Mouse (Mus musculus): ENCODE measurements around the gene Tex33. TPM values are rescaled to one million over a fixed set of nuclear protein-coding genes. Genes with fewer than 3 reads are reported as not detected.
A peak's percentile ranks its signal among the peaks of the same experiment; 100 is the strongest.

The Tex33 gene
- not detected in 2 replicates for polyA plus RNA-seq (2015; fragmentation: Nextera tagmentation; extraction: Ambion mirVana)

GRCm38 (mm10) chr15:78395478-78395962, at the start of gene Tex33:
Gene Tex33, minus strand, starts transcription at chr15:78395912.
- ATAC-seq (ENCODE audit: low FRiP score, low read depth), result no peak; the same call in 1 of the 2 replicates
- H3K9ac ChIP-seq, result no peak within 1 kb of the TSS
- no peak within 1 kb of the TSS for H3K27ac ChIP-seq (replicated peaks)
- no peaks in the 10 kb centered on the region for H3K27me3 ChIP-seq
- no peaks in the 10 kb centered on the region for H3K9me3 ChIP-seq
- no peak within 1 kb of the TSS for H3K4me3 ChIP-seq
- WGBS, result 89% methylated on average over 8 of the region's 8 CpGs
- H3K36me3 ChIP-seq, result no peaks in the 10 kb centered on the region
- H3K4me1 ChIP-seq (replicated peaks), result no peaks in the 10 kb centered on the region
- H3K4me2 ChIP-seq, result no peak within 1 kb of the TSS

- Histone ChIP-seq H3K4me1 (replicated peaks) (peaks cover 19% of the 10 kb centered on the region), H3K27ac (replicated peaks) (no peak overlapping the region), H3K36me3 (no peaks in the 10 kb centered on the region), H3K9me3 (no peaks in the 10 kb centered on the region), H3K9ac (no peak overlapping the region), H3K4me2 (no peak overlapping the region), H3K27me3 (no peaks in the 10 kb centered on the region), H3K4me3 (no peak overlapping the region)
- WGBS, result 52% methylated on average over 6 of the region's 6 CpGs
- ATAC-seq (ENCODE audit: low FRiP score, low read depth), result no peak
Observed at GRCm38 (mm10) chr15:78443857-78444256, 48.1 kb upstream of the Tex33 start.

GRCm38 (mm10) chr15:78442231-78442630, 46.5 kb upstream of the Tex33 start:
- H3K4me3 ChIP-seq, result no peak overlapping the region
- peaks cover 17% of the 10 kb centered on the region for H3K4me1 ChIP-seq (replicated peaks)
- no peak overlapping the region for H3K4me2 ChIP-seq
- no peaks in the 10 kb centered on the region for H3K36me3 ChIP-seq
- no peaks in the 10 kb centered on the region for H3K27me3 ChIP-seq
- no peak for ATAC-seq (ENCODE audit: low FRiP score, low read depth)
- no peaks in the 10 kb centered on the region for H3K9me3 ChIP-seq
- H3K9ac ChIP-seq, result no peak overlapping the region
- 89% methylated on average over 19 of the region's 19 CpGs for WGBS
- no peak overlapping the region for H3K27ac ChIP-seq (replicated peaks)

GRCm38 (mm10) chr15:78438973-78439372, 43.3 kb upstream of the Tex33 start:
- Histone ChIP-seq H3K4me1 (replicated peaks) (peaks cover 29% of the 10 kb centered on the region), H3K36me3 (peaks cover 3% of the 10 kb centered on the region; the same call in 1 of the 2 replicates), H3K27ac (replicated peaks) (no peak overlapping the region), H3K4me2 (no peak overlapping the region), H3K4me3 (no peak overlapping the region), H3K27me3 (no peaks in the 10 kb centered on the region), H3K9me3 (no peaks in the 10 kb centered on the region), H3K9ac (no peak overlapping the region)
- 70% methylated on average over 9 of the region's 9 CpGs for WGBS
- no peak for ATAC-seq (ENCODE audit: low FRiP score, low read depth)

- no peak overlapping the region for H3K4me2 ChIP-seq
- H3K36me3 ChIP-seq, result peaks cover 8% of the 10 kb centered on the region; the same call in 1 of the 2 replicates
- no peaks in the 10 kb centered on the region for H3K27me3 ChIP-seq
- peaks cover 29% of the 10 kb centered on the region for H3K4me1 ChIP-seq (replicated peaks)
- no peak overlapping the region for H3K27ac ChIP-seq (replicated peaks)
- no peaks in the 10 kb centered on the region for H3K9me3 ChIP-seq
- no peak overlapping the region for H3K9ac ChIP-seq
- no peak for ATAC-seq (ENCODE audit: low FRiP score, low read depth)
- no peak overlapping the region for H3K4me3 ChIP-seq
- WGBS, result 55% methylated on average over 8 of the region's 8 CpGs
Observed at GRCm38 (mm10) chr15:78438505-78438904, 42.8 kb upstream of the Tex33 start.

GRCm38 (mm10) chr15:78438018-78438394, 42.3 kb upstream of the Tex33 start:
- no peak overlapping the region for H3K4me3 ChIP-seq
- H3K27ac ChIP-seq (replicated peaks), result no peak overlapping the region; the same call in 1 of the 2 replicates
- WGBS, result 43% methylated on average over 4 of the region's 4 CpGs
- no peaks in the 10 kb centered on the region for H3K9me3 ChIP-seq
- H3K27me3 ChIP-seq, result no peaks in the 10 kb centered on the region
- no peak for ATAC-seq (ENCODE audit: low FRiP score, low read depth)
- H3K36me3 ChIP-seq, result peaks cover 12% of the 10 kb centered on the region; the same call in 1 of the 2 replicates
- no peak overlapping the region for H3K4me2 ChIP-seq
- no peak overlapping the region for H3K9ac ChIP-seq
- peaks cover 29% of the 10 kb centered on the region for H3K4me1 ChIP-seq (replicated peaks)

GRCm38 (mm10) chr15:78437237-78438017, 41.7 kb upstream of the Tex33 start:
- Histone ChIP-seq H3K9me3 (no peaks in the 10 kb centered on the region), H3K9ac (peak overlapping the region; percentile 21; the same call in 1 of the 2 replicates), H3K36me3 (peaks cover 12% of the 10 kb centered on the region; the same call in 1 of the 2 replicates), H3K4me3 (no peak overlapping the region), H3K4me2 (peak overlapping the region; percentile 48), H3K27ac (replicated peaks) (peak overlapping the region; percentile 63), H3K4me1 (replicated peaks) (peaks cover 29% of the 10 kb centered on the region), H3K27me3 (no peaks in the 10 kb centered on the region)
- peak; percentile 7; the same call in 1 of the 2 replicates for ATAC-seq (ENCODE audit: low FRiP score, low read depth)
- WGBS, result 19% methylated on average over 23 of the region's 23 CpGs

- peak; percentile 43; the same call in 1 of the 2 replicates for ATAC-seq (ENCODE audit: low FRiP score, low read depth)
- H3K4me2 ChIP-seq, result peak overlapping the region; percentile 48
- H3K36me3 ChIP-seq, result peaks cover 17% of the 10 kb centered on the region; the same call in 1 of the 2 replicates
- H3K4me1 ChIP-seq (replicated peaks), result peaks cover 32% of the 10 kb centered on the region
- no peaks in the 10 kb centered on the region for H3K9me3 ChIP-seq
- H3K4me3 ChIP-seq, result peak overlapping the region; percentile 9; the same call in 1 of the 2 replicates
- peak overlapping the region; percentile 63 for H3K27ac ChIP-seq (replicated peaks)
- 11% methylated on average over 32 of the region's 32 CpGs for WGBS
- peak overlapping the region; percentile 14; the same call in 1 of the 2 replicates for H3K9ac ChIP-seq
- no peaks in the 10 kb centered on the region for H3K27me3 ChIP-seq
Observed at GRCm38 (mm10) chr15:78436380-78437192, 40.9 kb upstream of the Tex33 start.

GRCm38 (mm10) chr15:78435681-78436080, 40.0 kb upstream of the Tex33 start:
- Histone ChIP-seq H3K36me3 (peaks cover 17% of the 10 kb centered on the region; the same call in 1 of the 2 replicates), H3K4me2 (no peak overlapping the region), H3K9ac (no peak overlapping the region), H3K4me3 (no peak overlapping the region), H3K9me3 (no peaks in the 10 kb centered on the region), H3K27me3 (no peaks in the 10 kb centered on the region), H3K4me1 (replicated peaks) (peaks cover 39% of the 10 kb centered on the region), H3K27ac (replicated peaks) (no peak overlapping the region)
- ATAC-seq (ENCODE audit: low FRiP score, low read depth), result no peak
- WGBS, result 83% methylated on average over 11 of the region's 11 CpGs

- no peak overlapping the region for H3K4me2 ChIP-seq
- ATAC-seq (ENCODE audit: low FRiP score, low read depth), result no peak
- H3K4me1 ChIP-seq (replicated peaks), result peaks cover 45% of the 10 kb centered on the region
- no peak overlapping the region for H3K4me3 ChIP-seq
- no peak overlapping the region for H3K9ac ChIP-seq
- H3K27me3 ChIP-seq, result no peaks in the 10 kb centered on the region
- H3K9me3 ChIP-seq, result no peaks in the 10 kb centered on the region
- 28% methylated on average over 6 of the region's 6 CpGs for WGBS
- H3K36me3 ChIP-seq, result peaks cover 17% of the 10 kb centered on the region; the same call in 1 of the 2 replicates
- H3K27ac ChIP-seq (replicated peaks), result no peak overlapping the region
Observed at GRCm38 (mm10) chr15:78434896-78435520, 39.3 kb upstream of the Tex33 start.

GRCm38 (mm10) chr15:78431541-78432121, 35.9 kb upstream of the Tex33 start:
- no peak overlapping the region for H3K27ac ChIP-seq (replicated peaks)
- H3K4me1 ChIP-seq (replicated peaks), result peaks cover 41% of the 10 kb centered on the region

More at GRCm38 (mm10) chr15:78431541-78432121, 35.9 kb upstream of the Tex33 start:
- peaks cover 17% of the 10 kb centered on the region; the same call in 1 of the 2 replicates for H3K36me3 ChIP-seq
- no peaks in the 10 kb centered on the region for H3K9me3 ChIP-seq
- H3K9ac ChIP-seq, result no peak overlapping the region
- WGBS, result 84% methylated on average over 7 of the region's 7 CpGs
- no peaks in the 10 kb centered on the region for H3K27me3 ChIP-seq
- no peak for ATAC-seq (ENCODE audit: low FRiP score, low read depth)
- no peak overlapping the region for H3K4me2 ChIP-seq
- H3K4me3 ChIP-seq, result no peak overlapping the region
